Mouse (Mus musculus) midbrain, embryonic 11.5 days (tissue): ENCODE data around the gene Vmn1r173. TPM values are rescaled to one million over a fixed set of nuclear protein-coding genes. Genes with fewer than 3 reads are reported as not detected.
"Not testable (repeated sequence)": the region's sequence is repeated elsewhere in the genome, so short reads cannot be mapped to it uniquely, and the experiment has no call there.

Source experiments
- ATAC-seq: fragments of 200-750 bp; cut with Nextera tagmentation; 2 replicates; pipeline ENCODE4 v1.8.0; 2017; ENCODE audit warnings: moderate TSS enrichment, moderate library complexity; ENCODE audit not compliant: low FRiP score
- DNase-seq: peaks from one replicate; pipeline ENCODE4 v3.0.0; 2015; ENCODE audit warnings: low spot score; ENCODE audit errors: missing footprints
- H3K27ac ChIP-seq: fragments of 300-500 bp; sonication (generic); 2 replicates; pipeline ENCODE4 v1.5.1; 2014; ENCODE audit warnings: low read depth, low read length
- H3K27me3 ChIP-seq: fragments of 300-500 bp; sonication (generic); 2 replicates; pipeline ENCODE4 v1.6.1; 2014; ENCODE audit warnings: mild to moderate bottlenecking, low read length, moderate library complexity, mixed read lengths; ENCODE audit not compliant: control insufficient read depth, insufficient read depth
- H3K36me3 ChIP-seq: fragments of 300-500 bp; sonication (generic); 2 replicates; pipeline ENCODE4 v1.6.1; 2014; ENCODE audit warnings: mild to moderate bottlenecking, low read length, moderate library complexity, mixed read lengths; ENCODE audit not compliant: control insufficient read depth, insufficient read depth
- H3K4me1 ChIP-seq: fragments of 300-500 bp; sonication (generic); 2 replicates; pipeline ENCODE4 v1.6.1; 2014; ENCODE audit warnings: low read length; ENCODE audit not compliant: control insufficient read depth, insufficient read depth
- H3K4me2 ChIP-seq: fragments of 300-500 bp; sonication (generic); 2 replicates; pipeline ENCODE4 v1.6.1; 2014; ENCODE audit warnings: mild to moderate bottlenecking, moderate library complexity
- H3K4me3 ChIP-seq: fragments of 300-500 bp; sonication (generic); 2 replicates; pipeline ENCODE4 v1.5.1; 2014; ENCODE audit warnings: low read depth, low read length
- H3K9ac ChIP-seq: fragments of 300-500 bp; sonication (generic); 2 replicates; pipeline ENCODE4 v1.6.1; 2014; ENCODE audit warnings: low read length
- H3K9me3 ChIP-seq: fragments of 300-500 bp; sonication (generic); 2 replicates; pipeline ENCODE4 v1.6.1; 2016; ENCODE audit warnings: low read length; ENCODE audit not compliant: control insufficient read depth
- WGBS: fragments of 180-500 bp; shearing (Covaris S2); extraction: QIAGEN DNeasy Blood & Tissue Kit; methylation state at CpG from one replicate; pipeline ENCODE4 v1.1.7; 2014; 5-methylcytosine and 5-hydroxymethylcytosine counted together
- polyA plus RNA-seq: library from polyadenylated mRNA; unstranded; fragments of >200 nt; fragmentation: Nextera tagmentation; extraction: Ambion mirVana; gene quantifications from 2 replicates; pipeline ENCODE4 v1.2.1, GENCODE M21; 2014

The Vmn1r173 gene
- polyA plus RNA-seq, result not detected in 2 replicates

DNA sequence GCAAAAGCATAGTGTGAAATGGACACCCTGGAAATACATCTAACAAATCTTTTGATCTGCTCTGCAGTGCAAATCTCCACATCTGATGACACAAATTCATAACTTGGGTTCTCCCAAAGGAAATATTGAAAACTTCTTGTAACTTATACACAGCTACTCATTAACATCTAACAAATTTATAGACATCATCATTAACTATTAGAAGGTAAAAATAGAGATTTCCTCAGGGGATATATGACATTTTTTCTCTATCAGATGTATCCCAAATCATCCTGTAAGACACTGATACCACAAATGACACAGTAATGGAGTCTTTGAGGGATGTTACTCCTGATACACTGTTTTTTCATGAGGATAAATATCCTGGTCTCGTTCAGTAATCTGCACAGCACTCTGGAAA, at the start of gene Vmn1r173:
Gene Vmn1r173 (plus strand): TSS at position 301 of the 400 bp plus-strand sequence.
- H3K27me3 ChIP-seq, H3K9me3 ChIP-seq, H3K9ac ChIP-seq, H3K4me3 ChIP-seq, DNase-seq, H3K4me1 ChIP-seq, H3K36me3 ChIP-seq, H3K27ac ChIP-seq, H3K4me2 ChIP-seq, ATAC-seq: not testable (repeated sequence)
- 63% methylated on average over 1 of the region's 1 CpGs for WGBS

DNA sequence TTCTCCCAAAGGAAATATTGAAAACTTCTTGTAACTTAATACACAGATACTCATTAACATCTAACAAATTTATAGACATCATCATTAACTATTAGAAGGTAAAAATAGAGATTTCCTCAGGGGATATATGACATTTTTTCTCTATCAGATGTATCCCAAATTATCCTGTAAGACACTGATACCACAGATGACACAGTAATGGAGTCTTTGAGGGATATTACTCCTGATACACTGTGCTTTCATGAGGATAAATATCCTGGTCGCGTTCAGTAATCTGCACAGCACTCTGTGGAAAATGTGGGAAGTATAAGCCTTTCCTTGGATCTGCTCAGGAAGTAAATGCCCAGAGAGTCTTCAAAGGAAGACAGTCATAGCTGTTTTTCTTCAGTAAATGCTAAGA, 42.5 kb upstream of the Vmn1r173 start, which contains the start of gene Vmn1r172:
Gene Vmn1r172 (plus strand): TSS at position 301 of the 400 bp plus-strand sequence.
- Histone ChIP-seq H3K9ac (no peak within 1 kb of the TSS), H3K4me3 (no peak within 1 kb of the TSS), H3K9me3 (peaks cover under 1% of the 10 kb centered on the region; the same call in 1 of the 2 replicates), H3K4me2 (no peak within 1 kb of the TSS), H3K27me3 (no peaks in the 10 kb centered on the region), H3K36me3 (no peaks in the 10 kb centered on the region), H3K4me1 (no peaks in the 10 kb centered on the region), H3K27ac (no peak within 1 kb of the TSS)
- ATAC-seq (no peak), DNase-seq (no peak)
- WGBS, result 62% methylated on average over 2 of the region's 2 CpGs

DNA sequence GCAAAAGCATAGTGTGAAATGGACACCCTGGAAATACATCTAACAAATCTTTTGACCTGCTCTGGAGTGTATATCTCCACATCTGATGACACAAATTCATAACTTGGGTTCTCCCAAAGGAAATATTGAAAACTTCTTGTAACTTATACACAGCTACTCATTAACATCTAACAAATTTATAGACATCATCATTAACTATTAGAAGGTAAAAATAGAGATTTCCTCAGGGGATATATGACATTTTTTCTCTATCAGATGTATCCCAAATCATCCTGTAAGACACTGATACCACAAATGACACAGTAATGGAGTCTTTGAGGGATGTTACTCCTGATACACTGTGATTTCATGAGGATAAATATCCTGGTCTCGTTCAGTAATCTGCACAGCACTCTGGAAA, 51.5 kb downstream of the Vmn1r173 start, which contains the start of gene Vmn1r174:
Gene Vmn1r174 (plus strand): TSS at position 301 of the 400 bp plus-strand sequence.
- H3K9ac ChIP-seq, H3K4me2 ChIP-seq, H3K27ac ChIP-seq, H3K4me3 ChIP-seq, H3K36me3 ChIP-seq, H3K9me3 ChIP-seq, H3K27me3 ChIP-seq, H3K4me1 ChIP-seq, ATAC-seq, DNase-seq: not testable (repeated sequence)
- whole genome bisulfite sequencing, result 59% methylated on average over 1 of the region's 1 CpGs

Other genes starting within 250 kb of the Vmn1r173 start
- not detected in 2 replicates for gene Vmn1r167, start 193.5 kb upstream of the Vmn1r173 start, polyA plus RNA-seq
- gene Vmn1r168, start 161.0 kb upstream of the Vmn1r173 start, polyA plus RNA-seq, result not detected in 2 replicates
- not detected in 2 replicates for gene Vmn1r169, start 125.2 kb upstream of the Vmn1r173 start, polyA plus RNA-seq
- not detected in 2 replicates for gene Vmn1r170, start 94.5 kb upstream of the Vmn1r173 start, polyA plus RNA-seq
- not detected in 2 replicates for gene Vmn1r171, start 70.0 kb upstream of the Vmn1r173 start, polyA plus RNA-seq
- not detected in 2 replicates for gene Vmn1r172, start 42.4 kb upstream of the Vmn1r173 start, polyA plus RNA-seq
- not detected in 2 replicates for gene Vmn1r174, start 51.6 kb downstream of the Vmn1r173 start, polyA plus RNA-seq
- gene Vmn1r175, start 109.9 kb downstream of the Vmn1r173 start, polyA plus RNA-seq, result not detected in 2 replicates
- gene Vmn1r176, start 136.7 kb downstream of the Vmn1r173 start, polyA plus RNA-seq, result not detected in 2 replicates
- gene Vmn1r177, start 165.7 kb downstream of the Vmn1r173 start, polyA plus RNA-seq, result not detected in 2 replicates
- not detected in 2 replicates for gene Vmn1r178, start 191.3 kb downstream of the Vmn1r173 start, polyA plus RNA-seq
- not detected in 2 replicates for gene Vmn1r179, start 226.3 kb downstream of the Vmn1r173 start, polyA plus RNA-seq
- not detected in 2 replicates for gene Vmn1r180, start 249.9 kb downstream of the Vmn1r173 start, polyA plus RNA-seq